Mouse (Mus musculus) heart, adult 2 months (tissue): ENCODE measurements around the gene Vil1. TPM values are rescaled to one million over a fixed set of nuclear protein-coding genes. Genes with fewer than 3 reads are reported as not detected.
A peak's percentile ranks its signal among the peaks of the same experiment; 100 is the strongest.

Experiments used
- DNase-seq, 2 experiments: peaks; one replicate each; pipeline ENCODE4 v3.0.0; 2021
- H3K27ac ChIP-seq: fragments of 200-600 bp; 2 replicates; pipeline ENCODE4 v1.8.1; 2022
- H3K27me3 ChIP-seq: fragments of 200-500 bp; 2 replicates; pipeline ENCODE4 v1.6.1; 2012; ENCODE audit warnings: mild to moderate bottlenecking, low read length, inconsistent platforms, mixed read lengths; ENCODE audit not compliant: control insufficient read depth, insufficient read depth
- H3K36me3 ChIP-seq: fragments of 200-500 bp; 2 replicates; pipeline ENCODE4 v1.6.1; 2012; ENCODE audit warnings: low read length, inconsistent platforms; ENCODE audit not compliant: control insufficient read depth, insufficient read depth
- H3K4me1 ChIP-seq: fragments of 200-500 bp; 2 replicates; pipeline ENCODE4 v1.6.1; 2011; ENCODE audit warnings: low read length; ENCODE audit not compliant: control insufficient read depth, insufficient read depth
- H3K4me3 ChIP-seq: fragments of 200-600 bp; 2 replicates; pipeline ENCODE4 v1.8.1; 2022
- H3K79me2 ChIP-seq: fragments of 200-500 bp; replicated peaks from 2 replicates; pipeline ENCODE4 v1.6.1; 2012; ENCODE audit warnings: mild to moderate bottlenecking, inconsistent platforms, low read length, moderate library complexity, mixed read lengths; ENCODE audit not compliant: control insufficient read depth, insufficient read depth
- H3K9ac ChIP-seq: fragments of 200-500 bp; 2 replicates; pipeline ENCODE4 v1.6.1; 2012; ENCODE audit warnings: low read depth, mild to moderate bottlenecking, control low read depth, inconsistent platforms, low read length, mixed read lengths
- CTCF ChIP-seq: fragments of 200-600 bp; IDR thresholded peaks from 2 replicates; pipeline ENCODE4 v1.8.1; 2022; ENCODE audit warnings: antibody characterized with exemption, mild to moderate bottlenecking, moderate library complexity
- EP300 ChIP-seq: fragments of 200-500 bp; IDR thresholded peaks from 2 replicates; pipeline ENCODE4 v1.6.1; 2011; ENCODE audit warnings: low read depth, low read length, control low read depth; ENCODE audit not compliant: insufficient read depth
- POLR2A ChIP-seq: fragments of 200-500 bp; IDR thresholded peaks from 2 replicates; pipeline ENCODE4 v1.6.1; 2011; ENCODE audit warnings: mild to moderate bottlenecking, low read depth, low read length, control low read depth; ENCODE audit not compliant: insufficient read depth
- WGBS: fragments of 180-500 bp; shearing (Covaris S2); methylation state at CpG from one replicate; pipeline ENCODE4 v1.1.7; 2018; 5-methylcytosine and 5-hydroxymethylcytosine counted together
- intact Hi-C: fragments of 180-260 bp; cut with DNase I; formaldehyde crosslinking; loops from one replicate; pipeline ENCODE4 v1.15.1; 2025
- long read RNA-seq: library from polyadenylated mRNA; stranded (forward); transcript quantifications from one replicate; pipeline ENCODE4 v2.0.0, GENCODE M21; 2021
- polyA plus RNA-seq: library from polyadenylated mRNA; depleted of rRNA; stranded (reverse); fragments of >200 nt; gene quantifications from 2 replicates; pipeline ENCODE4 v1.2.3, GENCODE M21; 2012; rRNA removed
- total RNA-seq, 2 experiments: library from RNA; stranded (reverse); gene quantifications; 2 replicates each; pipeline ENCODE4 v1.2.3; 2021

The Vil1 gene
- total RNA-seq (under 1 TPM; 0.80 to 0.97 TPM), polyA plus RNA-seq (0.27 and 0.29 TPM in 2 replicates)
- long read RNA-seq, result 0 reads

GRCm38 (mm10) chr1:74408589-74409504 lies at the start of gene Vil1:
Gene Vil1, plus strand, starts transcription at chr1:74409376.
- Histone ChIP-seq H3K9ac (no peak within 1 kb of the TSS), H3K27ac (no peak within 1 kb of the TSS), H3K27me3 (no peaks in the 10 kb centered on the region), H3K4me3 (no peak within 1 kb of the TSS), H3K36me3 (no peaks in the 10 kb centered on the region), H3K4me1 (no peaks in the 10 kb centered on the region), H3K79me2 (no peaks in the 10 kb centered on the region)
- 61% methylated on average over 15 of the region's 15 CpGs for WGBS
- TF ChIP-seq CTCF (no peak), POLR2A (no peak), EP300 (no peak)
- DNase-seq, result no peak
- intact Hi-C loops, result no loop called here

- Histone ChIP-seq H3K36me3 (no peaks in the 10 kb centered on the region), H3K27me3 (no peaks in the 10 kb centered on the region), H3K79me2 (no peaks in the 10 kb centered on the region), H3K4me1 (peaks cover 19% of the 10 kb centered on the region), H3K27ac (no peak overlapping the region), H3K9ac (no peak overlapping the region), H3K4me3 (no peak overlapping the region)
- TF ChIP-seq EP300, result no peak
- no peak for TF ChIP-seq CTCF
- TF ChIP-seq POLR2A, result no peak
- intact Hi-C loops, result loop anchor here (2.0 to 5.0 kb wide), 4 partner anchors 31 to 155 kb away; partner anchors contain the start of gene Ctdsp1
- WGBS, result 73% methylated on average over 5 of the region's 5 CpGs
- no peak for DNase-seq
These were observed 49.1 kb upstream of the Vil1 start for GRCm38 (mm10) chr1:74359952-74360517.

GRCm38 (mm10) chr1:74361812-74362211 lies 47.4 kb upstream of the Vil1 start, which contains the start of gene Catip:
Gene Catip, plus strand, starts transcription at chr1:74362108.
- Histone ChIP-seq H3K27me3 (no peaks in the 10 kb centered on the region), H3K36me3 (no peaks in the 10 kb centered on the region), H3K4me1 (peaks cover 19% of the 10 kb centered on the region), H3K9ac (no peak within 1 kb of the TSS), H3K4me3 (no peak within 1 kb of the TSS), H3K27ac (peak within 1 kb of the TSS; percentile 67; the same call in 1 of the 2 replicates), H3K79me2 (no peaks in the 10 kb centered on the region)
- 3% methylated on average over 2 of the region's 2 CpGs for WGBS
- DNase-seq, result peak; percentile 72
- TF ChIP-seq CTCF (peak; percentile 92), POLR2A (no peak), EP300 (peak; percentile 66; the same call in 1 of the 2 replicates)
- intact Hi-C loops, result loop anchor here (1.0 to 5.0 kb wide), 6 partner anchors 29 to 157 kb away; partner anchors contain the start of gene Ctdsp1

GRCm38 (mm10) chr1:74362325-74363229 lies 46.6 kb upstream of the Vil1 start:
- Histone ChIP-seq H3K9ac (no peak overlapping the region), H3K27ac (peak overlapping the region; percentile 67), H3K4me3 (no peak overlapping the region), H3K36me3 (no peaks in the 10 kb centered on the region), H3K79me2 (no peaks in the 10 kb centered on the region), H3K4me1 (peaks cover 19% of the 10 kb centered on the region), H3K27me3 (no peaks in the 10 kb centered on the region)
- intact Hi-C loops, result loop anchor here (1.0 to 5.0 kb wide), 4 partner anchors 49 to 135 kb away; no protein-coding TSS in a partner anchor
- 62% methylated on average over 17 of the region's 17 CpGs for WGBS
- TF ChIP-seq CTCF (no peak), POLR2A (no peak), EP300 (no peak)
- no peak for DNase-seq

GRCm38 (mm10) chr1:74363437-74363836 lies 45.7 kb upstream of the Vil1 start:
- TF ChIP-seq EP300, result no peak
- TF ChIP-seq POLR2A, result no peak
- TF ChIP-seq CTCF, result no peak
- Histone ChIP-seq H3K36me3 (no peaks in the 10 kb centered on the region), H3K79me2 (no peaks in the 10 kb centered on the region), H3K27ac (peak overlapping the region; percentile 67), H3K4me3 (no peak overlapping the region), H3K4me1 (peaks cover 23% of the 10 kb centered on the region), H3K27me3 (no peaks in the 10 kb centered on the region), H3K9ac (no peak overlapping the region)
- intact Hi-C loops, result loop anchor here (5.0 kb wide), 2 partner anchors 89 to 136 kb away; no protein-coding TSS in a partner anchor
- 38% methylated on average over 5 of the region's 5 CpGs for WGBS
- DNase-seq, result peak in 1 of 2 experiments; percentile 43
